Mouse (Mus musculus): Measurements from ENCODE around the gene Mrpl52. TPM values are rescaled to one million over a fixed set of nuclear protein-coding genes. Genes with fewer than 3 reads are reported as not detected.
A peak's percentile ranks its signal among the peaks of the same experiment; 100 is the strongest.

Mrpl52 gene
- polyA plus RNA-seq, 1 experiment from 2014 or later: 231 TPM

DNA sequence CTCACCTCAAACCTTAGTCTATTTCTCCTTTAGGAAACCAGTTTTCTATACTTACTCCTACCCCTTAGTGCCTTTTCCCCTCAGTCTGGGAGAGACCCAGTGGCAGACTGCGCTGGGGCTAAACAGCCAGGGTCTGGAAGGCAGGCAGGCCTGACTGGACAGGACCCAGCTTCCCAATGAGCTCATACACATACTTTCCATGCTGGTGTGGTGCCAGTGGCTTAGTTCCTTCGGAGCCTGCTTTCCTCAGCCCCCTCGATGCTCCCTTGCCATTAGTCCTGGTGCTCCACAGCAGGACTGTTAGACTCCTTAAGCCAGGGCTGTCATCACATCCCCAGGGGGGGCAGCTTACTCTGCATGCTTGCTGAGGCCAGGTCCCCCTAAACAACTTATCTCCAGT, 18.8 kb downstream of the Mrpl52 start:
- no peaks in the 10 kb centered on the region for H3K9me3 ChIP-seq (ENCODE audit: control insufficient read depth, low read length)
- H3K36me3 ChIP-seq (ENCODE audit: control insufficient read depth, insufficient read depth, low read length): no peaks in the 10 kb centered on the region
- 71% methylated on average over 3 of the region's 3 CpGs for whole genome bisulfite sequencing
- no peaks in the 10 kb centered on the region for H3K4me1 ChIP-seq (replicated peaks; ENCODE audit: control insufficient read depth, insufficient read depth, low read length)
- H3K9ac ChIP-seq (ENCODE audit: low read depth, low read length): no peak overlapping the region
- no peak overlapping the region for H3K4me2 ChIP-seq (replicated peaks; ENCODE audit: low read depth, low read length)
- no peak for ATAC-seq (ENCODE audit: low FRiP score)
- H3K27ac ChIP-seq (ENCODE audit: low read depth, low read length): no peak overlapping the region
- H3K4me3 ChIP-seq (ENCODE audit: low read depth, low read length): no peak overlapping the region
- H3K27me3 ChIP-seq (ENCODE audit: control insufficient read depth, insufficient read depth, low read length): no peaks in the 10 kb centered on the region
- no peak for DNase-seq (ENCODE audit: low spot score)

- WGBS: 84% methylated on average over 9 of the region's 9 CpGs
- H3K4me3 ChIP-seq (ENCODE audit: low read depth, low read length): no peak overlapping the region
- DNase-seq (ENCODE audit: low spot score): no peak
- no peaks in the 10 kb centered on the region for H3K4me1 ChIP-seq (replicated peaks; ENCODE audit: control insufficient read depth, insufficient read depth, low read length)
- no peaks in the 10 kb centered on the region for H3K27me3 ChIP-seq (ENCODE audit: control insufficient read depth, insufficient read depth, low read length)
- H3K36me3 ChIP-seq (ENCODE audit: control insufficient read depth, insufficient read depth, low read length): no peaks in the 10 kb centered on the region
- H3K9me3 ChIP-seq (ENCODE audit: control insufficient read depth, low read length): no peaks in the 10 kb centered on the region
- ATAC-seq (ENCODE audit: low FRiP score): no peak
- no peak overlapping the region for H3K9ac ChIP-seq (ENCODE audit: low read depth, low read length)
- no peak overlapping the region for H3K4me2 ChIP-seq (replicated peaks; ENCODE audit: low read depth, low read length)
- H3K27ac ChIP-seq (ENCODE audit: low read depth, low read length): no peak overlapping the region
These were observed 26.9 kb downstream of the Mrpl52 start for GRCm38 (mm10) chr14:54453566-54453965.

DNA sequence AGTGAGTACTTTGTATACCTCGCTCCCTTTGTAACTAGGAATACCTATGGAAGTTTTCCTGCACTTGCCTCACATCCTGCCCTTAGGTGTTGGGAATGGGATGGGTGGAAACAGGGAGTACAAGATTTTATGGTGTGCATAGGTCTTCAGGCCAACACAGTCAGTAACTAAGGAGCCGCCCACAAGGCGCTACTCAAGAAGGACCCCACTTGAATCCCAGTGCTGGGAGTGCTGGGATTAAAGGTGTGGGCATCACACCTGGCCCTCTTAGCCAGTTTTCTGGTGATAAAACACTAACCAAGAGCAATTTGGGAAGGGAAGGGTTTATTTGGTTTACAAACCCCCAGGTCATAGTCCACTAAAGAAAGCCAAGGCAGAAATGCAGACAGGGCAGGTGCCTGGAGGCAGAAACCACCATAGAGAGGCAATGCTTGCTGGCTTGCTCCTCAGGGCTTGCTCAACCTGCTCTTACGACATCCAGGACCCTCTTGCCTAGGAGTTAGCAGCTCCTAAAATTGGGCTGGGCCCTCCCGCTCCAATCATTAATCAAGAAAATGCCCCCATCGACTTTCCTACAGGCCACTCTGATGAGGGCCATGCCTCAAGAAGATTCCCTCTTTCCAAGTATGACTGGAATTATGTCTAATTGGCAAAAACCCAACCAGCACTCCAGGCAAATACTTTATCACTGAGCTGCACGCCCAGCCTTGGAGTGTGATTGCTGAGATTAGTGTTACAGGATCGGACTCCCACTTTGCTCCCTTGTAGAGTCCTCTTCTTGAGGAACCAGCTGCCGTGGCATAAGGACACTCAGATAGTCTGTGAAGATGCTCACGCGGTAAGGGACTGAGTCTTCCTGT, 28.2 kb downstream of the Mrpl52 start:
- no peak overlapping the region for H3K4me3 ChIP-seq (ENCODE audit: low read depth, low read length)
- no peak overlapping the region for H3K27ac ChIP-seq (ENCODE audit: low read depth, low read length)
- H3K9ac ChIP-seq (ENCODE audit: low read depth, low read length): no peak overlapping the region
- no peak for DNase-seq (ENCODE audit: low spot score)
- no peaks in the 10 kb centered on the region for H3K27me3 ChIP-seq (ENCODE audit: control insufficient read depth, insufficient read depth, low read length)
- ATAC-seq (ENCODE audit: low FRiP score): no peak
- no peak overlapping the region for H3K4me2 ChIP-seq (replicated peaks; ENCODE audit: low read depth, low read length)
- no peaks in the 10 kb centered on the region for H3K36me3 ChIP-seq (ENCODE audit: control insufficient read depth, insufficient read depth, low read length)
- 84% methylated on average over 11 of the region's 11 CpGs for WGBS
- H3K4me1 ChIP-seq (replicated peaks; ENCODE audit: control insufficient read depth, insufficient read depth, low read length): no peaks in the 10 kb centered on the region
- H3K9me3 ChIP-seq (ENCODE audit: control insufficient read depth, low read length): no peaks in the 10 kb centered on the region

GRCm38 (mm10) chr14:54457907-54458569, 31.3 kb downstream of the Mrpl52 start:
- no peaks in the 10 kb centered on the region for H3K9me3 ChIP-seq (ENCODE audit: control insufficient read depth, low read length)
- H3K4me2 ChIP-seq (replicated peaks; ENCODE audit: low read depth, low read length): no peak overlapping the region
- H3K4me1 ChIP-seq (replicated peaks; ENCODE audit: control insufficient read depth, insufficient read depth, low read length): no peaks in the 10 kb centered on the region
- H3K36me3 ChIP-seq (ENCODE audit: control insufficient read depth, insufficient read depth, low read length): no peaks in the 10 kb centered on the region
- no peak overlapping the region for H3K4me3 ChIP-seq (ENCODE audit: low read depth, low read length)
- H3K27ac ChIP-seq (ENCODE audit: low read depth, low read length): no peak overlapping the region
- DNase-seq (ENCODE audit: low spot score): no peak
- WGBS: 86% methylated on average over 14 of the region's 14 CpGs
- no peaks in the 10 kb centered on the region for H3K27me3 ChIP-seq (ENCODE audit: control insufficient read depth, insufficient read depth, low read length)
- no peak for ATAC-seq (ENCODE audit: low FRiP score)
- H3K9ac ChIP-seq (ENCODE audit: low read depth, low read length): no peak overlapping the region

- Histone ChIP-seq H3K27ac (ENCODE audit: low read depth, low read length) (no peak overlapping the region), H3K27me3 (ENCODE audit: control insufficient read depth, insufficient read depth, low read length) (no peaks in the 10 kb centered on the region), H3K4me1 (replicated peaks; ENCODE audit: control insufficient read depth, insufficient read depth, low read length) (no peaks in the 10 kb centered on the region), H3K4me3 (ENCODE audit: low read depth, low read length) (no peak overlapping the region), H3K36me3 (ENCODE audit: control insufficient read depth, insufficient read depth, low read length) (no peaks in the 10 kb centered on the region), H3K9ac (ENCODE audit: low read depth, low read length) (no peak overlapping the region), H3K4me2 (replicated peaks; ENCODE audit: low read depth, low read length) (no peak overlapping the region), H3K9me3 (ENCODE audit: control insufficient read depth, low read length) (no peaks in the 10 kb centered on the region)
- DNase-seq (ENCODE audit: low spot score) (no peak), ATAC-seq (ENCODE audit: low FRiP score) (no peak)
- 83% methylated on average over 4 of the region's 4 CpGs for WGBS
These were observed 35.4 kb downstream of the Mrpl52 start for GRCm38 (mm10) chr14:54462146-54462545.

DNA sequence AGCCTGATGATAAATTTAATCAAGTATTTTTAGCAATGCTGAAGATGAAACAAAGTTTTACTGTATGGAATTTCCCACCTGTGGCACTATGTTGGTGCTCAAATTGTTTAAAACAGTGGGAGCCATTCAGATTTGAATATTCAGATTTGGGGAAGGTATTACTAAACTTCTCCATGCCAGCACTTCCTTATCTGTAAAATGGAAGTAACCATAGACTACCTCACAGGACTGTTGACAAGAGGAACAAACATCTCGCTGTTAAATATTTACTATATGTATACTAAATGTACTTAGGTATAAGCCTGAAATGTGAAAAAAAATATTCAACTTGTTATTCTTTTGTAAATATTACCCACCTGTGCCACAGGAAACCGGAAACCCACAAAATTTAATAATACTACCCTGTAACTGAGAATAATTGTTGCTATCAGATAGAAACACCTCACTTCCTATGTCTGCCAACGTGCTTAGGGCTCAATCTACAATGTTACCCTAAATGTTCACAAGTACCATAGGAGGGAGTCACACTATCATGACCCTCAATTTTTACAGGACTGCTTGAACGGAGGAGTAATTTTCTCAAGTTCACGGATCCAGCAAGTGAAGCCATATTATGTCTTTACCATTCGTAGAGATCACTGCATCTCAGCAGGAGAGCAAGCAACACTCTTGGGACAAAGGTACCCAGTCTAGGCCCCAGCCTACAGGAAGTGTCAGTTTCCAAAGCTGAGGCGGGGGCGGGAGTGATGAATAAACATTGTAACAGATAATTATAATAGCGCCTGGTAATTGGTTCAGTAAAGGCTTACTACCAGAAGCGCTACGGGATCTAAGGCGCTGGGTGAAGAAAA, 36.6 kb downstream of the Mrpl52 start:
- ATAC-seq (ENCODE audit: low FRiP score) (peak; percentile 56; the same call in 1 of the 2 replicates), DNase-seq (ENCODE audit: low spot score) (no peak)
- H3K27me3 ChIP-seq (ENCODE audit: control insufficient read depth, insufficient read depth, low read length): no peaks in the 10 kb centered on the region
- no peaks in the 10 kb centered on the region for H3K9me3 ChIP-seq (ENCODE audit: control insufficient read depth, low read length)
- no peaks in the 10 kb centered on the region for H3K4me1 ChIP-seq (replicated peaks; ENCODE audit: control insufficient read depth, insufficient read depth, low read length)
- peak overlapping the region; percentile 77 for H3K4me3 ChIP-seq (ENCODE audit: low read depth, low read length)
- H3K27ac ChIP-seq (ENCODE audit: low read depth, low read length): peak overlapping the region; percentile 65
- no peaks in the 10 kb centered on the region for H3K36me3 ChIP-seq (ENCODE audit: control insufficient read depth, insufficient read depth, low read length)
- peak overlapping the region; percentile 73 for H3K9ac ChIP-seq (ENCODE audit: low read depth, low read length)
- peak overlapping the region; percentile 87 for H3K4me2 ChIP-seq (replicated peaks; ENCODE audit: low read depth, low read length)
- WGBS: 16% methylated on average over 12 of the region's 12 CpGs

GRCm38 (mm10) chr14:54463959-54464292, 37.2 kb downstream of the Mrpl52 start, which contains the start of gene Lrp10:
Lrp10 (plus strand) TSS chr14:54464137.
- Histone ChIP-seq H3K36me3 (ENCODE audit: control insufficient read depth, insufficient read depth, low read length) (no peaks in the 10 kb centered on the region), H3K4me3 (ENCODE audit: low read depth, low read length) (peak within 1 kb of the TSS; percentile 77), H3K9ac (ENCODE audit: low read depth, low read length) (peak within 1 kb of the TSS; percentile 73), H3K27me3 (ENCODE audit: control insufficient read depth, insufficient read depth, low read length) (no peaks in the 10 kb centered on the region), H3K9me3 (ENCODE audit: control insufficient read depth, low read length) (no peaks in the 10 kb centered on the region), H3K27ac (ENCODE audit: low read depth, low read length) (peak within 1 kb of the TSS; percentile 65), H3K4me1 (replicated peaks; ENCODE audit: control insufficient read depth, insufficient read depth, low read length) (no peaks in the 10 kb centered on the region), H3K4me2 (replicated peaks; ENCODE audit: low read depth, low read length) (peak within 1 kb of the TSS; percentile 87)
- DNase-seq (ENCODE audit: low spot score) (peak; percentile 93), ATAC-seq (ENCODE audit: low FRiP score) (peak; percentile 90)
- under 1% methylated on average over 27 of the region's 35 CpGs for WGBS

GRCm38 (mm10) chr14:54464293-54465005, 37.7 kb downstream of the Mrpl52 start:
- ATAC-seq (ENCODE audit: low FRiP score): peak; percentile 85
- Histone ChIP-seq H3K36me3 (ENCODE audit: control insufficient read depth, insufficient read depth, low read length) (no peaks in the 10 kb centered on the region), H3K4me3 (ENCODE audit: low read depth, low read length) (peak overlapping the region; percentile 77), H3K27me3 (ENCODE audit: control insufficient read depth, insufficient read depth, low read length) (no peaks in the 10 kb centered on the region), H3K9ac (ENCODE audit: low read depth, low read length) (peak overlapping the region; percentile 73), H3K4me1 (replicated peaks; ENCODE audit: control insufficient read depth, insufficient read depth, low read length) (no peaks in the 10 kb centered on the region), H3K4me2 (replicated peaks; ENCODE audit: low read depth, low read length) (peak overlapping the region; percentile 87), H3K27ac (ENCODE audit: low read depth, low read length) (peak overlapping the region; percentile 65), H3K9me3 (ENCODE audit: control insufficient read depth, low read length) (no peaks in the 10 kb centered on the region)
- under 1% methylated on average over 54 of the region's 57 CpGs for WGBS
- peak; percentile 75 for DNase-seq (ENCODE audit: low spot score)

Measured in hindbrain, embryonic 11.5 days (tissue).